Mouse (Mus musculus): ENCODE results near the gene Epb41l5.

DNA sequence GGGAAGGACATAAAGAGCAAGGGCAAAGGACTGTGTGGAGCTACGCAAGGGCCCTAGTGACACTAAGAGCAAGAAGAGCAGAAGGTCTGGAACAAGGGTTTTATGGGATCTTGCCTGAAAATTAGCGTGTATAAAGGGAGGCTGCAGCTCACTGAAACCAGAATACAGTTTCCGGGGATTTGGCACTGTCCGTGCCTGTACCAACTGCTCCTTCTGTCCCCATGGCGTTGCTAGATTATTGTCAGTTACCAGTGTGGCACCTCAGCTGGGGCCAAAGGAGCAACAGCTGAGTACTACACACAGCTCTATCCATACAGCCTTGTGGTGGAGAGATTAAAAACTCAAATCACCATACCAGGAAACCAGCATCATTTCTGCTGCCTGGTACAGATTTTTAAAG is 1.6 kb upstream of the Epb41l5 start:
- TF ChIP-seq POLR2A (IDR thresholded peaks at IDR 0.05; ENCODE audit: low read depth, low read length) (no peak), CTCF (IDR thresholded peaks at IDR 0.05; ENCODE audit: extremely low read depth, insufficient read depth, insufficient read length, insufficient replicate concordance) (no peak)
